Mouse (Mus musculus): ENCODE measurements around the gene Cdc34. TPM values are rescaled to one million over a fixed set of nuclear protein-coding genes. Genes with fewer than 3 reads are reported as not detected.

Gene Cdc34
- polyA plus RNA-seq, 2 experiments from 2014 or later: 17.4 to 27.5 TPM

DNA sequence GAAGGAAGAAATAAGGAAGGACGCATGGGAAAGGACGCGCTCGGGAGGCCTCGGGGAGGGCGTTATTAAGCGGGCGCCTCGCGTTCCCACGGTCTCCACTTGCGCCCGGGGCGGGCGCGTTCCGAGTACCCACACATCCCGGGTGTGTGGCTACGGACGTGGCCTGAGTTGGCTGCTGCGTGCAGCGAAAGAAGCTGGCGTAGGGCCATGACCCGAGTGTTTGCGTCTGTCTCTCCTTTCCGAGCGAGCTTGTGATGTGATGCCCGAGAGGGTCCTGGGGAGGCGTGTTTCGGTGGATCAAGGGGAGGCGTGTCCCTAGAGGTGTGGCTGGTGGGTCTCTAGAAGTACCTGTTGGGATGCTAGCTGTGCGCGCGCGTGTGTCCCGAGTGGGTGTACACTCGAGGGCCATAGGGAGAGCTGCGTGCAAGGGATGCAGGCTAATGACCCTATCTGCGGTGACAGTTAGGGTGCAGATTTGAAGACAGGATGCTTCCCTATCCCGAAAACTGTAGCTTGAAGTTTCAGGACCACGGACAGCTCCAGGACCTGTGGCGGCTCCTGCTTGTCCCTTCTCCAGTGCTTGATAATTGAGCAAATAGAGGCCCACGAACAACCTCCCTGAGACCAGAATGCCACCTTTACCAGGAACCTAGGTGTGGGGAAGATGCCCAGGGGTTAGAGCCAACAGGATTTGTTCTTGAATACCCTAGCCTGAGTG is 35.8 kb downstream of the Cdc34 start:
- no peak for ATAC-seq

DNA sequence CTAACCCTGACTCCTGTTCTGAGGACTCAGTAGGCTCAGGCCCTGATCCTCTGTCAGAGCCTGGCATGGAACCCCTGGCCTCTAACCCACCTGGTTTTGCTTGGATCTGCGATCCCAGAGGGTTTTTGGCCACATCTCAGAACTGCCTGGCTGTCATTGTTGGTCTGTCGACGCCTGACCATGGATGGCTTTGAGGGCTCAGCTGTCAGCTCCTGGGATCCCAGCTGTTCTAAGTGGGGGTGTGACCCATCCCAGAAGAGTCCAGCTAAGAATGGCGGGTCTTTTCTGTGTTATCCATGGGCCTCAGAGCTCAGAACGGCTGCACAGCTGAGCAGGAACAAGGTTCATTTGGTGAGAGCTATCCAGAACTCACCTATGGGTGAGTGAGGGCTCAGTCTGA is 39.1 kb downstream of the Cdc34 start:
- no peak for ATAC-seq

DNA sequence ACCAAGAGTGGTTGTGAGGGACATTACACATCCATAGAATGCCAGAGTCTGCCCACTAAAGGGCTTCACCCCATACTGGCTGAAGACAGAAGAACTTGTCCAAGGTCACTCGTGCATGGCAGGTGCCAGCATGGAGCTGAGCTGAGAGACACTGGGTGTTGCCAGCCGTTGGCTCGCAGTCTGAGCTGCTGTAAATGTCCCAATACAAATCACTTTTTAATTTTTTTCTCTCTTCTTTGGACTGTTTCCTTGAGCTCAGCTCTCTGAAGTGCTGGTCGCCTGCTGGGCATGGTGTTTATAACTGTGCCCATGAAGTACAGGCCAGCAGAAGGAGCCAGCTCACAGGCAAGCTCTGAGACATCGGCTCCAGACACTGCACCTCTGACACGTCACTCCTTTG is 41.1 kb downstream of the Cdc34 start:
- ATAC-seq: no peak

DNA sequence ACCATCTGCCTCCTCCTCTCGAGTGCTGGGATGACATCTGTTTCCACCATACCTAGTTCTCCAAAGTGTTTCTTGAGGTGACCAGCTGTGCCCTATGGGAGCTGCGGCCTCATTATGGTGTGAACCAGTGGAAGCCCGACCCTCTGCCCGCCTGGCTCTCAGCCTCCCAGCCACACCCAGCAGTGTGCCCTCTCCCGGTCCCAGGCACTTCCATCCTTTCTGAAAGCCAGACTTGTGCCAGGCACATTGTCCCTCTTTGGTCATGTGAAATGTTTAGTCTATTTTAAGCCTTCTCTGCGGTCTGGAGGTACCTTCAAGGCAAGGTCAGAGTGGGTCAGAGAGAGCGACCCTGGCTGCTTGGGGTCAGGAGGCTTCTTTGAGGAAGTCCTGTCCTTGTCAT is 41.7 kb downstream of the Cdc34 start:
- ATAC-seq: no peak

DNA sequence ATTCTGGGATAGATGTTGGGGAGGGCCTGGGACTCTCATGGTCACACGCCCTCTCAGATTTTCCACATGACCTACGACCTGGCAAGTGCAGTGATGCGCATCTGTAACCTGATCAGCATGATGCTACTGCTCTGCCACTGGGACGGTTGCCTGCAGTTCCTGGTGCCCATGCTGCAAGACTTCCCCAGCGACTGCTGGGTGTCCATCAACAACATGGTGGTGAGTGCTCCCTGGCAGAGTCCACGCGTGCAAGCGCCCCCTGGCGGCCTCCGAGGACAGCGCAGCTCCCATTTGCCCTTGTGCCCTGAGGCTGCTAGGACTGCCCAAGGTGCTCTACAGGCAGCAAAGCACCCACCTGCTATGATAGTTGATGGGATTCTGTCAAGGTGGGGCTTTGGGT is 44.1 kb downstream of the Cdc34 start:
- no peak for ATAC-seq

DNA sequence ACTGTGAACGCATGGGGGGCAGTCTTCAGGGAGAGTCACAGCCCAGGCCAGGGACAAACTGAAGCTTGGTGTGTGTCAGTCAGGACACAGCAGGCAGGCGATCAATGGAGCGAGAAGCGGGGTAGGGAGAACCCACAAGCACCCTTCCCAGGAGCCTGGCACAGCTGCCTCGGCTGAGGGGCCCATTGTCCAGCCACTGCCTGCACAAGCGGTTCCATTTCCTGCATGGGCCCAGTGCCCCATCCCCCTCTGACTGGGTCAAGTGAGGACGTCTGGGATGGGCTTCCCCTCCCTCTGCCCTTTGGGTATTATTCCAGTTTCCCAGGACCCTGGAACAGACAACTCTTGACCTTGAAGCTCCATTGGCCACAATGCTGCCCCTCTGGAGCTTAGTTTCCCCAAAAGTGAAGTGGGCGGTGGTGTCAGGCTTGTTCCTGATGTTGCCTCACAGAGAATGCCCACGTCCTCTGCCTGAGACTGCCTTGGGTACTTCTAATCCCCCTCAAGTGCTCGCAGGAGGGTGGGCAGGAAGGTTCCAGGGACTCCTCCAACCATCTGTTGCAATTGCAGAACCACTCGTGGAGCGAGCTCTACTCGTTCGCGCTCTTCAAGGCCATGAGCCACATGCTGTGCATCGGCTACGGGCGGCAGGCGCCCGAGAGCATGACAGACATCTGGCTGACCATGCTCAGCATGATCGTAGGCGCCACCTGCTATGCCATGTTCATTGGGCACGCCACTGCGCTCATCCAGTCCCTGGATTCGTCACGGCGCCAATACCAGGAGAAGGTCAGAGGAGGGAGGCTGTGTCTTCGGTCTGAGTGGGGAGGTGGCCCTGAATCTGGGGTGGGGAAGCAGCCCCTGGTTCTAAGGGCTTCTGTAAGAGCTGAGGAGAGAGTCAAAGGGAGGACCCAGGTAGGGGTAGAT is 46.6 kb downstream of the Cdc34 start:
- no peak for ATAC-seq

DNA sequence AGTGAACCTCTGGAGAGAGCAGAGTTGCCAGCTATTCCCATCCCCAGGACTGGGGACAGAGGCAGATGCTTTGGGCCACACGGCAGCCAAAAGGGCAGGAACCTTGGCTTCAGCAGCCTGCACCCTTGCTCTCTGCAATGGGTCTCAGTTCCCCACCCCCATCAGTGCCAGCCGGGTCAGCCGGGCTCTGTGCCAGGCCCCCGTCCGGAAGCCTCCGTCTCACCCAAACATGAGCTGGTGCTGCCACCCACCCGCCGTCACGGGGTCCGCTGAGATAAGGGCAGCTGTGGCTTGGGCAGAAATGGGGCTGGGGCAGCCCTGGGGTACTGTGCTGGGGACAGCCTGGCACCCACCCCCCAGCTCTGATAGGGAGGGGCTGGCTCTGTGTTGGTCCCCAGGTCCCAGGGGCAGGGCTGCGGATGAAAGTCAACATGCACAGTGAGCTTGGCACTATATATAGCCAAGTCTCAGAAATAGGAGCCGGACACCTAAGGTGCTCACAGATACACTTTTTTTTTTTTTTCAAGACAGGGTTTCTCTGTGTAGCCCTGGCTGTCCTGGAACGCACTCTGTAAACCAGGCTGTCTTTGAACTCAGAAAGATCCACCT is 47.5 kb downstream of the Cdc34 start:
- no peak for ATAC-seq

DNA sequence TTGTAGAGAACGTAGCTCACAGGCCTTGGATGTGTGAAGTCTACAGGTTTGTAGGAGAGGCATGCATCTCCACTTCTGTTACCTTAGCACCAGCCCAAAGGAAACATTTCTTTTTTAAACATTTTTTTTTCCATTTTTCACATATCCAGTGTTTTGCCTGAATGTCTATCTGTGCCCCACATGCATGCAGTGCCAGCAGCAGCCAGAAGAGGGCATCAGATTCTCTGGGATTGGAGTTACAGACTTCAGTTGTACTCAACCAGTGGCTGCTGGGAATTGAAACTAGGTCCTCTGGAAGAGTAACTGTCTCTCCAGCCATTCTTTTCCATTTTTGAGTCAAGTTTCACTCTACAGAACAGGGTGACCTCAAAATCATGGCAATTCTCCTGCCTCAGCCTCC is 50.5 kb downstream of the Cdc34 start:
- ATAC-seq: no peak

DNA sequence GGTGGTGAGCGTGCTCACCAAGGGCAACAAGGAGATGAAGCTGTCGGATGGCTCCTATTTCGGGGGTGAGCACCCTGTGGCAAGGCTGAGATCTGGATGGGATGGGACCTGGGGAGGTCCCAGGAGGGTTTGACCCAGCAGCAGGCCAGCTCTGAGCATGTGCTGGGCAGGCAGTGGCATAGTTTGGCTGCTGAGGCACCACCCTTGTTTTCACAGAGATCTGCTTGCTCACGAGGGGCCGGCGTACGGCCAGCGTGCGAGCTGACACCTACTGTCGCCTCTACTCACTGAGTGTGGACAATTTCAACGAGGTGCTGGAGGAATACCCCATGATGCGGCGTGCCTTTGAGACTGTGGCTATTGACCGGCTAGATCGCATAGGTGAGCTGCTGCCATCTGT is 51.9 kb downstream of the Cdc34 start:
- ATAC-seq: no peak

DNA sequence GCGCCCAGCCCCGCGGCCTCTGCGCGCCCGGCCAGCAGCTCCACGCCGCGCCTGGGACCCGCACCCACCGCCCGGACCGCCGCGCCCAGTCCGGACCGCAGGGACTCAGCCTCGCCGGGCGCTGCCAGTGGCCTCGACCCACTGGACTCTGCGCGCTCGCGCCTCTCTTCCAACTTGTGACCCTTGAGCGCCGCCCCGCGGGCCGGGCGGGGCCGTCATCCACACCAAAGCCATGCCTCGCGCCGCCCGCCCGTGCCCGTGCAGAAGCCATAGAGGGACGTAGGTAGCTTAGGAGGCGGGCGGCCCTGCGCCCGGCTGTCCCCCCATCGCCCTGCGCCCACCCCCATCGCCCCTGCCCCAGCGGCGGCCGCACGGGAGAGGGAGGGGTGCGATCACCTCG is 53.4 kb downstream of the Cdc34 start:
- no peak for ATAC-seq

DNA sequence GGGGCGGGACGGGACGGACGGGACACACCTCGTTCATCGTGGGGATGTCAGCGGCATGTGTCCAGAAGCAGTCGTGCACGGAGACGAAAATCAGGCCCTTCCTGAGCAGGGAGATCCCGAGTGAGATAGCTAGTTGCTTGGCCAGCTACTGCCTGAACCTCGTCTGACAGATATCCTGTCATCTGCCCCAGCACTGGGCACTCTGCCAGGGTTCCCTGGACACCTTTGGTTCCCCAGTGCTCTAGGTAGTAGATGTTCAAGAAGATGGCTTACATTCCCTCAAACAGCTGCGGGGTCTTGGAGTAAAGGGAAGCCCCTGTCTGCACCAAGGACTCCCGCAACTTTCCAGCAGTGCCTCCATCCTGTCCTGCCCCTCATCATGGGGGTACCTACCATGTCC is 54.7 kb downstream of the Cdc34 start:
- no peak for ATAC-seq

Other genes with a start within 250 kb of the Cdc34 start
- not detected for gene Vmn2r83, start 213.5 kb upstream of the Cdc34 start, polyA plus RNA-seq (2017; shearing (Covaris generic))
- gene Plpp2, start 148.4 kb upstream of the Cdc34 start, polyA plus RNA-seq (2017; shearing (Covaris generic)): 1 to 10 TPM; 2.7 to 4.7 TPM
- 10 to 100 TPM; 12.0 to 15.0 TPM for gene Mier2, start 127.0 kb upstream of the Cdc34 start, polyA plus RNA-seq (2017; shearing (Covaris generic))
- not detected for gene Theg, start 94.9 kb upstream of the Cdc34 start, polyA plus RNA-seq (2017; shearing (Covaris generic))
- gene C2cd4c, start 68.2 kb upstream of the Cdc34 start, polyA plus RNA-seq (2017; shearing (Covaris generic)): not detected
- gene Shc2, start 44.3 kb upstream of the Cdc34 start, polyA plus RNA-seq (2017; shearing (Covaris generic)): not detected
- gene Odf3l2, start 36.5 kb upstream of the Cdc34 start, polyA plus RNA-seq (2017; shearing (Covaris generic)): not detected
- under 1 TPM in 1 of 2 experiments, not detected in 1; 0.60 TPM for gene Madcam1, start 17.6 kb upstream of the Cdc34 start, polyA plus RNA-seq (2017; shearing (Covaris generic))
- gene Tpgs1, start 12.8 kb upstream of the Cdc34 start, polyA plus RNA-seq (2017; shearing (Covaris generic)): 10 to 100 TPM; 22.5 to 32.9 TPM
- gene Gzmm, start 6.8 kb downstream of the Cdc34 start, polyA plus RNA-seq (2017; shearing (Covaris generic)): under 1 TPM; 0.52 to 0.62 TPM
- gene Bsg, start 22.3 kb downstream of the Cdc34 start, polyA plus RNA-seq (2017; shearing (Covaris generic)): 100 to 1,000 TPM; 135 to 157 TPM
- not detected for gene Hcn2, start 34.4 kb downstream of the Cdc34 start, polyA plus RNA-seq (2017; shearing (Covaris generic))
- gene Polrmt, start 64.4 kb downstream of the Cdc34 start, polyA plus RNA-seq (2017; shearing (Covaris generic)): 10 to 100 TPM; 13.6 to 21.4 TPM
- gene Fgf22, start 72.9 kb downstream of the Cdc34 start, polyA plus RNA-seq (2017; shearing (Covaris generic)): not detected
- gene Rnf126, start 84.8 kb downstream of the Cdc34 start, polyA plus RNA-seq (2017; shearing (Covaris generic)): 1 to 10 TPM; 3.9 to 4.4 TPM
- gene Fstl3, start 95.1 kb downstream of the Cdc34 start, polyA plus RNA-seq (2017; shearing (Covaris generic)): under 1 TPM in 1 of 2 experiments, not detected in 1; 0.86 TPM
- gene Prss57, start 108.8 kb downstream of the Cdc34 start, polyA plus RNA-seq (2017; shearing (Covaris generic)): 1 to 10 TPM in 1 of 2 experiments, under 1 TPM in 1; 0.76 to 1.1 TPM
- gene Palm, start 111.4 kb downstream of the Cdc34 start, polyA plus RNA-seq (2017; shearing (Covaris generic)): under 1 TPM; 0.55 to 0.95 TPM
- not detected for gene Misp, start 138.8 kb downstream of the Cdc34 start, polyA plus RNA-seq (2017; shearing (Covaris generic))
- 100 to 1,000 TPM in 1 of 2 experiments, 10 to 100 TPM in 1; 94.0 to 159 TPM for gene Ptbp1, start 172.2 kb downstream of the Cdc34 start, polyA plus RNA-seq (2017; shearing (Covaris generic))
- gene Prtn3, start 192.3 kb downstream of the Cdc34 start, polyA plus RNA-seq (2017; shearing (Covaris generic)): not detected
- gene Plppr3, start 192.4 kb downstream of the Cdc34 start, polyA plus RNA-seq (2017; shearing (Covaris generic)): 1 to 10 TPM; 1.6 to 2.1 TPM
- gene Elane, start 204.1 kb downstream of the Cdc34 start, polyA plus RNA-seq (2017; shearing (Covaris generic)): not detected
- gene Cfd, start 208.7 kb downstream of the Cdc34 start, polyA plus RNA-seq (2017; shearing (Covaris generic)): not detected
- 10 to 100 TPM in 1 of 2 experiments, 1 to 10 TPM in 1; 6.7 to 10.5 TPM for gene Med16, start 226.7 kb downstream of the Cdc34 start, polyA plus RNA-seq (2017; shearing (Covaris generic))
- gene Gm26602, start 228.7 kb downstream of the Cdc34 start, polyA plus RNA-seq (2017; shearing (Covaris generic)): not detected
- under 1 TPM in 1 of 2 experiments, not detected in 1; 0.22 TPM for gene Kiss1r, start 234.8 kb downstream of the Cdc34 start, polyA plus RNA-seq (2017; shearing (Covaris generic))
- 100 to 1,000 TPM in 1 of 2 experiments, 10 to 100 TPM in 1; 92.3 to 122 TPM for gene R3hdm4, start 239.0 kb downstream of the Cdc34 start, polyA plus RNA-seq (2017; shearing (Covaris generic))
- gene Arid3a, start 244.8 kb downstream of the Cdc34 start, polyA plus RNA-seq (2017; shearing (Covaris generic)): 1 to 10 TPM; 2.1 to 2.5 TPM

Data from activated CD4-positive, CD25-positive, alpha-beta regulatory T cell, adult 4 months (primary cell).